Mouse (Mus musculus): Measurements from ENCODE around the gene Lmod3. TPM values are rescaled to one million over a fixed set of nuclear protein-coding genes. Genes with fewer than 3 reads are reported as not detected.
A peak's percentile ranks its signal among the peaks of the same experiment; 100 is the strongest.

Lmod3 gene
- total RNA-seq, 2 experiments from 2014 or later = not detected

DNA sequence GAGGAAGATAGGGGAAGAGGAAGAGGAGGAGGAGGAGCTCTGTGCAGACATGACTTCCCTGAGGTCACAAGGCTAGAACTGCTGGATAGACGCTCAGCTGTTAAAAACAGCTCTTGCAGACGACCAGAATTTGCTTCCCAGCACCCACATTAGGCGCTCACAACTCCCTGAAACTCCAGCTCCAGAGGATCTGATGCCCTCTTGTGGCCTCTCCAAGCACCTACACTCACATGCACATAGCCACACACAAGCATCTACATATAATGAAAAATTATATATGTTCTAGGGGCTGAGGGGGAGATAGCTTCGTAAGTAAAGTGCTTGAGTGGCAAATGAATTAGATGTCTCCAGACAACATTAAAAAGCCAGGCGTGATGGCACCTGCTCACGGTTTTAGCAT lies 13.2 kb downstream of the Lmod3 start:
- no peak for ATAC-seq (replicated peaks; ENCODE audit: low FRiP score, low TSS enrichment, poor library complexity, severe bottlenecking)

DNA sequence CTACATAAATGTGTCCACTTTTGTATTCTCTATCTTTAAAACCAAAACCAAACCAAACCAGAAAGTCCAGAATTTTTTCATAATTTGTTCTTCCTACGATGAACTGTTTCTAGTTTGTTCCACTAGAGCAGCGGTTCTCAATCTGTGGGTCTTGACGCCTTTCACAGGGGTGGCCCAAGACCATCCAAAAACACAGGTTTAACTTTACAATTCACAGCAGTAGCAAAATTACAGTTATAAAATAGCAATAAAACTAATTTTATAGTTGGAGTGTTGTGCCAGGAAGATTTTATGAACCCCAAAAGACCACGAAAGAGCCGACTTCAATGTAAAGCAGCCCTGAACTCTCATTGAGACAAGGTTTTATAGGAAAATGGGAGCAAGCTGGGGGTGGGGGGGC lies 16.5 kb downstream of the Lmod3 start:
- ATAC-seq (replicated peaks; ENCODE audit: low FRiP score, low TSS enrichment, poor library complexity, severe bottlenecking) = no peak

DNA sequence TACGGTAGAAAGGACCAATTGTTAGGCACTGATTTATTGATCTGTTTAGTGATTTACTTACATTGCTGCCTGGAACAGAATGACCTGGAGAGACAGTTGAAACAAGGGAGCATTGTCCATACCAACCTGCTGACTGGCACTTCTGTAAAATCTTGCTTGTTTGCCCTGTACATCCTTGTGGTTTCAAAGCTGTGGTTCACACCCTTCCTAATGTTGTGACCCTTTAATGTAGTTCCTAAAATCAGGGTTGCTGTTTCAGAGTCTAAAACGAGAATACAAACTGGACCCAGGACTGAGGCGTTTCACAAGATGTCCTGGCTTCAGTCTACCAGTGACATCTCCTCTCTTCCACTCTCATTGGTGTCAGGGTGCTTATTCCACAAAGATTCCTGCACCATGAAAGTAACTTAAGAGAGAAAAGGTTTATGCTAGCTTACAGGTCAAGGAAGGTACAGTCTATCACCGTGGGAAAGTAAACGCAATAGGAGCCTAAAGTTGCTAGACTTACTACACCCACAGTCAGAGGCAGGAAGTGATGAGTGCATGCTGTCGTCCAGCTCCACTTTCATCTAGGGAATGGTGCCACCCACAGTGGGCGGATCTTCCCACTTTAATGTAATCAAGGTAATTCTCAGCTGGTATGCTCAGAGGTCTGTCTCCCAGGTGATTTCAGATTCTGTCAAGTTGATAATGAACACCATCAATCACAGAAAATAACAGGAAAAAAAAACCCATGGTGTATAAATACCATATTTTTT lies 17.5 kb downstream of the Lmod3 start:
- ATAC-seq (replicated peaks; ENCODE audit: low FRiP score, low TSS enrichment, poor library complexity, severe bottlenecking) = no peak

DNA sequence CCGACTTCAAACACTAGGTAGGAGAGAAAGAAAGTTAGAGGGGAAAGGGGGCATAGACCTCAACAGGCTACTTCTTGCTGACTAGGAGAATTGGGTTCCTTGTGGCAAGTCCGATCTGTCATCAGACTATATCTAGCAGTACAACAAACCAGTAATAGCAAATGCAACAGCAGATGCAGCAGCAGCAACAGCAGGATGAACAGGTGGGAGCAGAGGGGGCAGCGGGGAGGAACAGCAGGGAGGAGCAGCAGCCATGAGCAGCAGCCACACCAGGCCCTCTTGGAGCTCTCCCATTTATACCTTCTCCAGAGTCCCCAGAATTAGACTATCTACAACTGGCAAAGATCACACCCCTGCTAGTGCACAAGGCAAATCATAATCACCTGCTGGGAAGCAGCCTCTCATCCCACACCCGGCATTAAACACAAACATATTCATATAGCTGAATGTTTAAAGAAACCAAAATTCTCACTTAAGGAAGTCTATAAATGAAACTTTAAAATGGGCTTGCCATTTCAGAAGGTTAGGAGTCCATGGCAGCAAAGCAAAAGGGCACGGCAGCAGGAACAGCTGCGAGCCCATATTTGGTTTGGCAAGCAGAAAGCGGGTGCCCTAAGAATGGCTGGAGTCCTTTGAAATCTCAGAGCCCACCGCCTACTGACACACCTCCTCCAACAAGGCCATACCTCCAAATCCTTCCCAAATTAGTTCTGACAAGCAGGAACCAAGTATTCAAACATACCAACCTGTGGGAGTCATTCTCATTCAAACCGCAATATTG lies 25.3 kb downstream of the Lmod3 start:
- no peak for ATAC-seq (replicated peaks; ENCODE audit: low FRiP score, low TSS enrichment, poor library complexity, severe bottlenecking)

DNA sequence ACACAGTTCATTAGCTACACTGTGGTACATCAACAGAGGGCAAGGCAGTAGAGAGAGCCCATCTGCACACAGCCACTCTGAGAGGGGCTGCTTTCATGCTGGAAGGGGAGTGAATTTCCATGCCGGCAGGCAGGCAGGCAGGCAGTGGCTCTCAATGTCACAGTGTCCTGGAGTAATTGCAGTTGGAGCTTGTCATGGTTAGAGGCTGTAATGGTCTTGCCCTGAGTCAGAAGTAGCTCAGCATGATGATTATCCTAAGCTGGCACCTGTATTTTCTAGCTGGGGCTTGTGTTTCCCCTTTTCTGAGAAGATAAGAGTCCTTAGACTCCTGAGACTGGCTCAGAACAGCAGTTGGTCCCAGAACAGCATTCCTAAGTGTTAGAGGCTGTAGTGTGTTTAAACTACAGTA lies 26.5 kb downstream of the Lmod3 start:
- peak; percentile 34; the same call in 1 of the 2 replicates for ATAC-seq (replicated peaks; ENCODE audit: low FRiP score, low TSS enrichment, poor library complexity, severe bottlenecking)

DNA sequence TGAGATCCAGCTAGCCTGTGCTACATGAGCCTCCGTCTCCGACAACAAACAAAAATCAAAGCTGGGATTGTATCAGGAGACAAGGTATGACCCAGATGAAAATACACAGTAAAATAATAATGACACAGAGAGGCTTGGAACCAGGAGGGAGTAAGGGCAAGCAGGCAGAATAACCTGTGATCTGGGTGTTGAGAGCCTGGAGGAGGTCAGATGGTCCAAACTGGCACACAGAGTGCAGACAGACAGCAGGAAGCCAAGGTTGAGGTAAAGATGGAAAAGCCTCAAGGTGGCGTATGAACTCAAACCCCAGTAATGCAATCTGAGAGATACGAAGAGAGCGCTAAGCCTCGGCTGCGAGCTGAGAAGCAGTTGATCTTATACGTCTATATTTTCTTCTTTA lies 28.1 kb downstream of the Lmod3 start:
- no peak for ATAC-seq (replicated peaks; ENCODE audit: low FRiP score, low TSS enrichment, poor library complexity, severe bottlenecking)

DNA sequence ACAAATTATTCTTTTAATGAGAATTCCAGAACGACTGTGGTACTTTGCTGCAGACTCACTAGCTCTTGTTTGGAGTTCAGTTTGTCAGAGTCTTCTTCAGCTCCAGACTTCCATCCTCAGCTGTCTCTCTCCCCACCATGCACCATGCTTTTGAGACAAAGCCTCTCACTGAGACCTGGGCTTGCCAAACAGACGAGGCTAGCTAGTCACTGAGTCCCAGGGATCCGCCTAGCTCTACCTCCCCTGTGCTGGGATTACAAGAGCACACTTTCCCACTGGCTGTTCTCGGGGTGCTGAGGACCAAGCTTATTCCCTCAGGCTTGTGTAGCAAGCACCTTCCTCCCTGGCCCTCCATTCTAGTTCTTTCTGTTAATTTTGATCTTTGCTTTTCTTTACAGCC lies 29.0 kb downstream of the Lmod3 start:
- ATAC-seq (replicated peaks; ENCODE audit: low FRiP score, low TSS enrichment, poor library complexity, severe bottlenecking) = no peak

DNA sequence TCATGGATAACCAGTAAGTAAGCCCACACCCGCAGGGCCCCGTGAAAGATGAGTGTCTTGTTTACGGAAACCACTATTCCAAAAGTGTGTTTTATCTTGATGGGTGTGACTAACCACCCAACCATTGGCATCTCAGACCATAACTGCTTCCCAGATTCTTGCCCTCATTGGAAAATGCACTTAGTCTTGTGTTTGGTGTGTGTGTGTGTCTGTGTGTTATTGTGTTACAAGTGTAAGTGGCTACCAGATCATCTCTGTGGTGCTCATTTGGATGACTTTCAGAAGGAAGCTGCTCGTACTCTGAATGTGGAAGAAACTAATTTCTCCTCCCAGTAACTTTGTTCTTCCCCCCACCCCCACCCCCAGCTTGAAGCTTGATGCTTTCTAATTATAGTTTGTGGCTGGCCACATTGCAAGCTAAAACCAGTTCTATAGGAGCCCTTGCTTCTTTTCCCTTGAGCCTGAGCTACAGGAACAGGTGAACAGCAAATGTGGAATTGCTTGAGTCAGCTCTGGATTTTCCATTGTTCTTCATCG lies 29.6 kb downstream of the Lmod3 start:
- peak; percentile 43 for ATAC-seq (replicated peaks; ENCODE audit: low FRiP score, low TSS enrichment, poor library complexity, severe bottlenecking)

DNA sequence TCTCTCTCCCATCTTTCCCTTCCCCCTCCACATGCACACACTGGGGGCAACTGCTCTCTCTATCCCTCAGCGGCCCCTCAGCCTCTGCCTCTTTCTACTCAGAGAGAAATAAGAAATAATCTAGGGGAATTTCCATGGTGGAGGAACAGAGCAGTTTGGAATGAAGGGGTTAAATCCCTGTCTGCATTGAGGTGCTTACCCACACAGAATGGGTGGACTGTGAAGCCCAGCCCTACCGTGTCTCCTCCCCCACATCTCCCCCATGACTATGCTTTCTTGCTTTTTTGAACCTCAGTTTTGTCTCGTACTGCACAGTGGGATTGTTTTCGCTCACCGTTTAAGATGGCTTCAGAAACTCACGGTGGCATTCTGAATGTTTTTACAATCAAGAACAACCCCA lies 30.2 kb downstream of the Lmod3 start:
- peak; percentile 69 for ATAC-seq (replicated peaks; ENCODE audit: low FRiP score, low TSS enrichment, poor library complexity, severe bottlenecking)

DNA sequence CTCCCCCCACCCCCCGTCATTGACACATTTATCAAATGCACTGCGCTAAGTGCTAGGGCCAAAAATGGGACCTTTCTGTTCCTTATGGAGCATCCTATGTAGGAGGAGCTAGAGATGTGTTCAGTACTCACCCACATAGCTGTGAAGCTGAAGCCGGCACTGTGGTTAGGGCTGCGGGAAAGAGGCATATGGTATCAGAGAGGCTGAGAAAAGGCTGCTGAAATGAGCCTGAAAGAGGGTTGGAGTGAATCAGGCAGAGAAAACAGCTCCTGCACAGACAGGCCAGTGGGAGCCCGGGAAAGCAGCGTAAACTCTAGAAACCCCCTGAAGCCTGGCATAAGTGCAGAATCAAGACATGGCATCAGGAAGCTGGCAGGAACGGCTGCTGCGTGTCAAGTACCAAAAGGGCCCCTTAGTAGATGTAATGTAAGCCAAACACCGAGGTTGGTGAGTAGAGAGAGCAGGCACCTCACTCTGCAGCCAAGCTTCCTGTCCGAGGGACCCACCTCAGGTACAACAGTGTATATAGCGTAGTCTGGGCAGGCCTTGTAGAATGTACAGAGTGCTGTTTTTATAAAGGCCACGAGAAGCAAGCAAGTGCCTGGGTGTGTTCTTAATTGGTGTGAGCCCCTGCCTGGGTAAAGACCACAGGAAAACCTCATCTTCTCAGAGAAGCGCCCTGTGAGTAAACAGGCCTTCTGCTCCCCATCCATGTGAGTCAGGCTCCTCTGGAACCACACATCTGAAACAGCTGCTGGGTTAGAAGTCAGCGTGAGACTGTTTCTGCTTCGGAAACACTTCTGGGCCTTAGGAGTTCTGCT lies 31.1 kb downstream of the Lmod3 start:
- ATAC-seq (replicated peaks; ENCODE audit: low FRiP score, low TSS enrichment, poor library complexity, severe bottlenecking) = 0 out of 2 replicates have a peak, but pooled peaks have one; percentile 12

DNA sequence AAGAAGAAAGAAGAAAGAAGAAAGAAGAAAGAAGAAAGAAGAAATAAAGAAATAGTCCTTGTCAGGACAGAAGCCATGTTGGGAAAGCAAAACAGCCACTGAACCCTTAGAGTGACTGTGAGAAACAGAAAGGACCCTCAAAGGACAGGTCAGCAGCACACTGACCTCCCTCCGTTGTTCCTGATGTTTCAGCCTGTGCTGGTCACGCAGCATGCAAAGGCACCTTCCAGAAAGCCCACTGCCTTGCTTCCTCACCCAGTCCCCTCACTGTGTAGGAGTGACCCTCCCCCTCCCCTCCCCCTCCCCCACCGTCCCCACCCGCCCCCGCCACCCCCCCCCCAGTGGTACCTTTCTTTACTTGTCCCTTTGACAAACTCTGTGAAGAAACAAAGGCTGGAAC lies 31.9 kb downstream of the Lmod3 start:
- ATAC-seq (replicated peaks; ENCODE audit: low FRiP score, low TSS enrichment, poor library complexity, severe bottlenecking) = no peak

DNA sequence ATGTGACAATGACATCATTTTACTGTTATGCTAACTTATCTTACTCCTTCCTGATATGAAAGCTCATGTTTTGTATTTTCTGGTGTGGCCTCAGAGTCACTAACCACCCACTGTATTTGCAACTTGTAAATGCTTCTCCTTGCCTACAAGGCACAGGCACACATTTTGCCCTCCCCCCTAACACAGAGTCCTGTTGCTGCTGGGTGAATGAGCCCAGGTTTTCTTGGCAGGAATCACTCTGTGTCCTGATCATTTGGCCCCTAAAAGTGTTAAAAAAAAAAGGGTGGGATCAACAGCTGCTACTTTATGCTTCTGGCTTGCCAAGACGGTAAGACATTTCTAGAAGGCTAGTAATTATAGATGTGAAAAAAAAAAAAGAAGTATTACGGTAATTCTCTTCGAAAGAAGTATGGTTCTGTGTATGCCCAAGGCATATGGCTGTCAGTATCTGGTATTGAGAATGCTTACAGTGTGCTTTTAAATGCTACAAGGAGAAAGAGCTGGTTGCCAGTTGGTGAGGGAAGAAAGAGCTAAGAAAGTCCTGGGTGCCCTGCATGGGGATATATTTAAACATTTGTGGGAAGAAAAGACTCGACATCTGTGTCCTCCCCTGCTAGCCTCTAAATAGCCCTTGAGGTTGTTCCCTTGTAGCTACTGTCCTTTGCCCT lies 36.3 kb downstream of the Lmod3 start:
- ATAC-seq (replicated peaks; ENCODE audit: low FRiP score, low TSS enrichment, poor library complexity, severe bottlenecking) = no peak

DNA sequence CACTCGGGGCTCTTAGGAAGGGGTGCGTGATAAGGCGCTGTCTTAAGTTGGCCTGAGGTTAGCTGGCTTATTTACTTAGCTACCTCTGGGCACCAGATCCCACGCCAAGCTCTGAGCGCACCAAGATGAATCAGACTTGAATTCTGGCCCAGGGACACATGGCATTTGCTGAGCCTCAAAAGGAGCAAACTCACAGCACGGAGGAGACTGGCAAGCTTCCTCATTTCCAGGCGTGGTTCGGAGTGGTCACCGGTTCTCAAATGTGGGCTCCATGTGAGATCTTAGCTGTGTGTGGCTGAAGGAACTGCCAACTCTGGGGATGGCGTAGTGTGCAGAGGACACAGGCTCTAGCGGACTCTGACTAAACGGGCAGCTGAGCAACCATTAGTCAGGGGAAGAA lies 40.6 kb downstream of the Lmod3 start:
- peak; percentile 31; the same call in 1 of the 2 replicates for ATAC-seq (replicated peaks; ENCODE audit: low FRiP score, low TSS enrichment, poor library complexity, severe bottlenecking)

DNA sequence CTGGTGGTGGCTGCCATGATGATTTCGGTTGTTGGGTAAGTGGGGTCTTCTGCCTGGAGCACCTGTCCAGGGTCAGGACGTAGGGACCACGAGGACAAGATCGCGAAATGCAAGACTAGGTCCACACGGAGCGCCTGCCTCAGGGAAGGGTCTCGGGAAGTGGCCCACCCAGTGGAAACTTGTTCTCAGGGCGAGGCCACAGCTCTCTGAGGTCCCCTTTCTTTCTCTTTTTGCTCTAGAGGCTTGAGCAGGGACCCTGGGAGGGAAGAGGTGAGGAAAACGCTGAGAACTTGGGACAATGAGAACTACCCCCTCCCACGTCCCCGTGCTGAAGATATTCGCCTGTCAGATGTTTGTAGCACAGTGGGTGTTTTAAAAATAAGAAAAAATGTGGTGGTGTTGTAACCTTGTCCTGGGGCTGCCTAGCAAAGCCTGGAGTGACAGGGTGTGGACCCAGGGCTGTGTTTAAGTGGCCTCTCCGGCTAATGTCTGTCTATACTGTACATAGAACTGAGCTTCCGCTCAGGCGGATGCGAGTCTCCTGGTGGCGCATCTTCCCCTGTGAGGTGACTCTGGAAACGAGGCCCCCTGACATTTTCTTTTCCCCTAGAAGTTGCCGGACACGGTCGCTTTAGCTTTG lies 41.5 kb downstream of the Lmod3 start:
- ATAC-seq (replicated peaks; ENCODE audit: low FRiP score, low TSS enrichment, poor library complexity, severe bottlenecking) = peak; percentile 73

DNA sequence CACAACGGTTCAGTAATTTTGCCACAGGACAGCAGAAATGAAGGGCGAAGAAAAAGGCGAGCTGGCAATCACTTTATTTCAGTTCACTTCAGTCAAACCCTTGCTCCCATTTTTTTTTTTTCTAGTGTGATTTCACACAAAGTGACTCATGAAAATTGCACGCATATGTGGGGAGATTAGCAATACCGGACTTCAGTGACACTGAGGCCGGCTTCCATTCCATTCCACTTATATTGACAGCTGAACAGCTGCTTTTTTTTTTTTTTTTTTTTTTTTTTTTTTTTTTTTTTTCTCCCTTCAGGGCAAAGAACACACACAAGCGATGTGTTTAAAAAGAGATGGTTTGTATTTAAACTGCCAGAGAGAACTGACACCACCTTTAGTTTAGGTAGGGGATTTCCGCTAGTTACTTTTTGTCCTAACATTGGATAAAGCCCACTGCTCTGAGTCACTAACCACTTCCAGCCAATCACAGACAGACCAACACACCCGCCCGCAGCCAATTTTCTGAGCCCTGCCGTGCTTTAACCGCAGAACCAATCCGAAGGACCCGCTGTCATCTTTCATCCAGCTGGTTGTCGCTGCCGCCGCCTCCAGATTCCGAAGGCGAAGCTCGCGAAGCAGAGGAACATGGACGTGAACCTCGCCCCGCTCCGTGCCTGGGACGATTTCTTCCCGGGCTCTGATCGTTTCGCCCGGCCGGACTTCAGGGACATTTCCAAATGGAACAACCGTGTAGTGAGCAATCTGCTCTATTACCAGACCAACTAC lies 42.2 kb downstream of the Lmod3 start, which contains the start of gene Arl6ip5:
Gene Arl6ip5 (plus strand): TSS at position 499 of the 771 bp plus-strand sequence.
- peak; percentile 84 for ATAC-seq (replicated peaks; ENCODE audit: low FRiP score, low TSS enrichment, poor library complexity, severe bottlenecking)

DNA sequence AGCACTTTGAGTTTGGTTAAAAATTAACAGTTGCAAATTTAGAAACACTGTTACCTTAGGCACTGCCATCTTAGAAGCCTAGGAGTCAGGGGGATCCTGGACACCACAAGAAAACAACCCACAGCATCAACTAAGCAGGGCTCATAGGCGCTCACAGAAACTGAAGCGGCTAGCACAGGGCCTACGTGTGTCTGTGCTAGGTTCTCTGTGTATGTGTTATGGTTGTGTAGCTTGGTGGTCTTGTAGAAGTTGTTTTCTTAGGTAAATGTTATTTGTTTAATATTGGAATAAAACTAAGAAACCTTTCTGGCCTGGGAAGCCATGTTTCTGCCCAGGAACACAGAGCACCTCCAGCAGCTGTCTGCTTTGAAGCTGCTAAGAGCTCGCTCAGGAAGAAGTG lies 42.8 kb downstream of the Lmod3 start:
- no peak for ATAC-seq (replicated peaks; ENCODE audit: low FRiP score, low TSS enrichment, poor library complexity, severe bottlenecking)

DNA sequence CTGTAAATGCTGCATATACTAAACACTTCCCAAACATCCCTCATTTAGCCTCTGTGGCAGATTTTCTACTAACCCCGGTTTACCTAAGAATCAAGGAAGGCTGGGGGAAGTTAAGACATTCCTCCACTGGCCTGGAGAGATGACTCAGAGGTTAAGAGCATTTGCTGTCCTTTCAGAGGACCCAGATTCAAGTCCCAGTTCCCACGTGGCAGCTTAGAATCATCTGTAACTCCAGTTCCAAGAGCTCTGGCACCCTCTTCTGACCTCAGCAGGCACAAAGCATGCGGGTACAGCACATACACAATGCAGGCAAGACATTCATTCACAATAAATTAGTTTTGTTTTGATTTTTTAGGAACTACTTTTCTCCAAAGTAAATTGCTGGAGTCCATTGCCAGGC lies 43.4 kb downstream of the Lmod3 start:
- no peak for ATAC-seq (replicated peaks; ENCODE audit: low FRiP score, low TSS enrichment, poor library complexity, severe bottlenecking)

DNA sequence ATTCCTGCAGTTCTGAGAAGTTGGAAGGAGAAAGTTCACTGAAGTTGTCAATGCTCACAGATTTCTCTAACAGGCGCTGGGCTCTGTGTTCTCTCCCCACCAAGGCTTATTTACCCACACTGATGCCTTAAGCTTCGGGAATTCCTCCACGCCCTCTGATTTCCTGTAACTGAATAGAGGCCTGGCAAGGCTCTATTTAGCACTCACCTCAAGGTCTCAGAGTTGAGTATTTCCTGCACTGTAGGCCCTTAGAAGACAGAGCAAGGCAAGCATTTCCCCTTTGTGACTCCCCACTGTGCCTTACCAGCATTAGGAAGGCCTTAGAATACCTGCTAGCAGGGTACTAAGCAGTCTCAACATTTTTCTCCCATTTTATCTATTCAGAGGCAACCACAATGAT lies 44.2 kb downstream of the Lmod3 start:
- ATAC-seq (replicated peaks; ENCODE audit: low FRiP score, low TSS enrichment, poor library complexity, severe bottlenecking) = no peak
